Mouse (Mus musculus): ENCODE results near the gene Cc2d1a. TPM values are rescaled to one million over a fixed set of nuclear protein-coding genes. Genes with fewer than 3 reads are reported as not detected.
A peak's percentile ranks its signal among the peaks of the same experiment; 100 is the strongest.

Cc2d1a gene
- polyA plus RNA-seq, 1 experiment from 2014 or later: 17.7 TPM

GRCm38 (mm10) chr8:84186547-84186946, 38.8 kb upstream of the Cc2d1a start:
- Histone ChIP-seq H3K36me3 (replicated peaks) (no peaks in the 10 kb centered on the region), H3K4me1 (peaks cover 30% of the 10 kb centered on the region), H3K27ac (no peak overlapping the region), H3K9ac (peak overlapping the region; percentile 30), H3K4me3 (replicated peaks) (peak overlapping the region; percentile 28), H3K9me3 (no peaks in the 10 kb centered on the region), H3K27me3 (peaks cover 11% of the 10 kb centered on the region; the same call in 1 of the 2 replicates), H3K4me2 (peak overlapping the region; percentile 57)
- ATAC-seq (ENCODE audit: low FRiP score): peak; percentile 13; the same call in 1 of the 2 replicates
- WGBS: 0% methylated on average over 12 of the region's 12 CpGs

GRCm38 (mm10) chr8:84185117-84185516, 37.4 kb upstream of the Cc2d1a start, which contains the start of gene Nanos3:
TSS of gene Nanos3 (minus strand) at chr8:84185217.
- Histone ChIP-seq H3K4me1 (peaks cover 43% of the 10 kb centered on the region), H3K4me2 (peak within 1 kb of the TSS; percentile 85), H3K27ac (peak within 1 kb of the TSS; percentile 93), H3K27me3 (peaks cover 11% of the 10 kb centered on the region; the same call in 1 of the 2 replicates), H3K4me3 (replicated peaks) (peak within 1 kb of the TSS; percentile 83), H3K36me3 (replicated peaks) (no peaks in the 10 kb centered on the region), H3K9me3 (no peaks in the 10 kb centered on the region), H3K9ac (peak within 1 kb of the TSS; percentile 99)
- no peak for ATAC-seq (ENCODE audit: low FRiP score)
- WGBS: 95% methylated on average over 7 of the region's 7 CpGs

- H3K27me3 ChIP-seq: peaks cover 11% of the 10 kb centered on the region; the same call in 1 of the 2 replicates
- peak overlapping the region; percentile 99 for H3K9ac ChIP-seq
- H3K27ac ChIP-seq: peak overlapping the region; percentile 93
- no peaks in the 10 kb centered on the region for H3K9me3 ChIP-seq
- peak overlapping the region; percentile 85 for H3K4me2 ChIP-seq
- no peaks in the 10 kb centered on the region for H3K36me3 ChIP-seq (replicated peaks)
- peaks cover 51% of the 10 kb centered on the region for H3K4me1 ChIP-seq
- H3K4me3 ChIP-seq (replicated peaks): peak overlapping the region; percentile 83
- 17% methylated on average over 21 of the region's 21 CpGs for WGBS
- ATAC-seq (ENCODE audit: low FRiP score): no peak
Observed at GRCm38 (mm10) chr8:84184085-84185043, 36.6 kb upstream of the Cc2d1a start.

GRCm38 (mm10) chr8:84183261-84184084, 35.7 kb upstream of the Cc2d1a start:
- peaks cover 6% of the 10 kb centered on the region for H3K36me3 ChIP-seq (replicated peaks)
- H3K9me3 ChIP-seq: no peaks in the 10 kb centered on the region
- peaks cover 11% of the 10 kb centered on the region; the same call in 1 of the 2 replicates for H3K27me3 ChIP-seq
- H3K4me1 ChIP-seq: peaks cover 60% of the 10 kb centered on the region
- ATAC-seq (ENCODE audit: low FRiP score): peak; percentile 42
- H3K4me3 ChIP-seq (replicated peaks): peak overlapping the region; percentile 83
- H3K9ac ChIP-seq: peak overlapping the region; percentile 99
- WGBS: under 1% methylated on average over 83 of the region's 87 CpGs
- H3K27ac ChIP-seq: peak overlapping the region; percentile 93
- H3K4me2 ChIP-seq: peak overlapping the region; percentile 85

GRCm38 (mm10) chr8:84182833-84183232, 35.1 kb upstream of the Cc2d1a start:
- ATAC-seq (ENCODE audit: low FRiP score): 0 out of 2 replicates have a peak, but pooled peaks have one; percentile 12
- Histone ChIP-seq H3K4me1 (peaks cover 64% of the 10 kb centered on the region), H3K27ac (peak overlapping the region; percentile 93), H3K4me3 (replicated peaks) (peak overlapping the region; percentile 83), H3K27me3 (peaks cover 11% of the 10 kb centered on the region; the same call in 1 of the 2 replicates), H3K4me2 (peak overlapping the region; percentile 85), H3K9me3 (no peaks in the 10 kb centered on the region), H3K9ac (peak overlapping the region; percentile 99), H3K36me3 (replicated peaks) (peaks cover 11% of the 10 kb centered on the region)
- WGBS: 58% methylated on average over 4 of the region's 4 CpGs

- Histone ChIP-seq H3K4me2 (peak overlapping the region; percentile 85), H3K4me3 (replicated peaks) (peak overlapping the region; percentile 33), H3K9ac (peak overlapping the region; percentile 67), H3K27me3 (peaks cover 11% of the 10 kb centered on the region; the same call in 1 of the 2 replicates), H3K27ac (peak overlapping the region; percentile 92), H3K4me1 (peaks cover 57% of the 10 kb centered on the region), H3K9me3 (no peaks in the 10 kb centered on the region), H3K36me3 (replicated peaks) (peaks cover 24% of the 10 kb centered on the region)
- 4% methylated on average over 16 of the region's 16 CpGs for WGBS
- peak; percentile 78 for ATAC-seq (ENCODE audit: low FRiP score)
Observed at GRCm38 (mm10) chr8:84180530-84181190, 32.9 kb upstream of the Cc2d1a start.

GRCm38 (mm10) chr8:84179946-84180345, 32.2 kb upstream of the Cc2d1a start:
- WGBS: 4% methylated on average over 4 of the region's 4 CpGs
- peaks cover 6% of the 10 kb centered on the region; the same call in 1 of the 2 replicates for H3K27me3 ChIP-seq
- H3K4me1 ChIP-seq: peaks cover 57% of the 10 kb centered on the region
- H3K27ac ChIP-seq: peak overlapping the region; percentile 92
- ATAC-seq (ENCODE audit: low FRiP score): no peak; the same call in 1 of the 2 replicates
- peak overlapping the region; percentile 33 for H3K4me3 ChIP-seq (replicated peaks)
- H3K9ac ChIP-seq: peak overlapping the region; percentile 67
- H3K36me3 ChIP-seq (replicated peaks): peaks cover 31% of the 10 kb centered on the region
- H3K9me3 ChIP-seq: no peaks in the 10 kb centered on the region
- H3K4me2 ChIP-seq: peak overlapping the region; percentile 85

- 86% methylated on average over 8 of the region's 8 CpGs for WGBS
- no peak overlapping the region for H3K27ac ChIP-seq
- H3K9me3 ChIP-seq: no peaks in the 10 kb centered on the region
- no peak for ATAC-seq (ENCODE audit: low FRiP score)
- H3K4me1 ChIP-seq: peaks cover 48% of the 10 kb centered on the region
- H3K9ac ChIP-seq: no peak overlapping the region
- H3K4me2 ChIP-seq: no peak overlapping the region; the same call in none of the 2 replicates
- no peak overlapping the region for H3K4me3 ChIP-seq (replicated peaks)
- H3K36me3 ChIP-seq (replicated peaks): peaks cover 45% of the 10 kb centered on the region
- no peaks in the 10 kb centered on the region for H3K27me3 ChIP-seq
Observed at GRCm38 (mm10) chr8:84178592-84178991, 30.9 kb upstream of the Cc2d1a start.

GRCm38 (mm10) chr8:84177405-84177804, 29.7 kb upstream of the Cc2d1a start:
- 97% methylated on average over 3 of the region's 3 CpGs for WGBS
- Histone ChIP-seq H3K4me1 (peaks cover 41% of the 10 kb centered on the region), H3K27me3 (no peaks in the 10 kb centered on the region), H3K4me3 (replicated peaks) (no peak overlapping the region), H3K4me2 (no peak overlapping the region), H3K9ac (no peak overlapping the region), H3K36me3 (replicated peaks) (peaks cover 57% of the 10 kb centered on the region), H3K27ac (no peak overlapping the region), H3K9me3 (no peaks in the 10 kb centered on the region)
- ATAC-seq (ENCODE audit: low FRiP score): no peak

- no peaks in the 10 kb centered on the region for H3K9me3 ChIP-seq
- no peak overlapping the region for H3K4me2 ChIP-seq
- H3K4me3 ChIP-seq (replicated peaks): no peak overlapping the region
- no peak overlapping the region for H3K9ac ChIP-seq
- WGBS: 35% methylated on average over 3 of the region's 3 CpGs
- peaks cover 35% of the 10 kb centered on the region for H3K4me1 ChIP-seq
- peaks cover 65% of the 10 kb centered on the region for H3K36me3 ChIP-seq (replicated peaks)
- no peak for ATAC-seq (ENCODE audit: low FRiP score)
- H3K27me3 ChIP-seq: no peaks in the 10 kb centered on the region
- H3K27ac ChIP-seq: no peak overlapping the region
Observed at GRCm38 (mm10) chr8:84176560-84176959, 28.8 kb upstream of the Cc2d1a start.

- no peak overlapping the region for H3K4me2 ChIP-seq
- peaks cover 73% of the 10 kb centered on the region for H3K36me3 ChIP-seq (replicated peaks)
- 87% methylated on average over 6 of the region's 6 CpGs for WGBS
- no peaks in the 10 kb centered on the region for H3K27me3 ChIP-seq
- H3K4me3 ChIP-seq (replicated peaks): no peak overlapping the region
- H3K9ac ChIP-seq: no peak overlapping the region
- ATAC-seq (ENCODE audit: low FRiP score): no peak
- no peak overlapping the region for H3K27ac ChIP-seq
- no peaks in the 10 kb centered on the region for H3K9me3 ChIP-seq
- peaks cover 8% of the 10 kb centered on the region for H3K4me1 ChIP-seq
Observed at GRCm38 (mm10) chr8:84173861-84174260, 26.1 kb upstream of the Cc2d1a start.

Measured in forebrain, embryonic 12.5 days (tissue).